In genomic region chr13:72264416-72264815, GRCm38 (mm10) we compare ENCODE assay signal across 23 mouse cellular contexts.
"Had no signal": no experiment of that assay in that cellular context is flagged by ENCODE, and none has a peak within 500 bp of the region (broad histone marks: within the 10 kb centered on the region; RNA-seq: fewer than 3 reads in every experiment).

No protein-coding gene starts in this region.

- H3K36me3 ChIP-seq: kidney, embryonic 15.5 days; limb, embryonic 10.5 days; limb, embryonic 13.5 days; liver, embryonic 12.5 days; liver, embryonic 15.5 days; midbrain, embryonic 13.5 days; neural tube, embryonic 13.5 days had no signal

- H3K27me3 ChIP-seq: limb, embryonic 13.5 days; liver, embryonic 12.5 days; liver, embryonic 15.5 days had no signal

- H3K27ac ChIP-seq: kidney, embryonic 15.5 days; left cerebral cortex, adult 2 months; limb, embryonic 10.5 days; limb, embryonic 13.5 days; liver, embryonic 12.5 days; liver, embryonic 15.5 days; macrophage; midbrain, embryonic 13.5 days; neural tube, embryonic 13.5 days; stomach, postnatal 0 days had no signal

- H3K4me2 ChIP-seq: kidney, embryonic 15.5 days; limb, embryonic 13.5 days; liver, embryonic 12.5 days; liver, embryonic 15.5 days; midbrain, embryonic 13.5 days; neural tube, embryonic 13.5 days had no signal

- H3K9me3 ChIP-seq: kidney, embryonic 15.5 days; limb, embryonic 10.5 days; limb, embryonic 13.5 days; liver, embryonic 12.5 days; liver, embryonic 15.5 days; midbrain, embryonic 13.5 days; neural tube, embryonic 13.5 days had no signal

- DNase-seq: kidney, adult 8-10 months; kidney, postnatal 10 days; kidney, postnatal 36 days; layer of hippocampus, postnatal 36 days; liver; lung, adult 18-20 months; right cerebral cortex, adult 18-20 months; right cerebral cortex, postnatal 14 days; right cerebral cortex, postnatal 4 days; thymus, adult 2 months; thymus, postnatal 14 days; thymus, postnatal 4 days had no signal

- ATAC-seq: liver, embryonic 12.5 days; midbrain, embryonic 13.5 days had no signal

- H3K4me1 ChIP-seq: kidney, embryonic 15.5 days; limb, embryonic 13.5 days; liver, embryonic 12.5 days; liver, embryonic 15.5 days had no signal

- H3K9ac ChIP-seq: kidney, embryonic 15.5 days; limb, embryonic 13.5 days; liver, embryonic 12.5 days; liver, embryonic 15.5 days; midbrain, embryonic 13.5 days; neural tube, embryonic 13.5 days had no signal

- H3K4me3 ChIP-seq: kidney, embryonic 15.5 days; left cerebral cortex, adult 2 months; limb, embryonic 10.5 days; limb, embryonic 13.5 days; liver, embryonic 12.5 days; liver, embryonic 15.5 days; midbrain, embryonic 13.5 days; myocyte; neural tube, embryonic 13.5 days had no signal
